Mouse (Mus musculus): ENCODE data around the gene Mettl21a. TPM values are rescaled to one million over a fixed set of nuclear protein-coding genes. Genes with fewer than 3 reads are reported as not detected.
"Not testable (repeated sequence)": the region's sequence is repeated elsewhere in the genome, so short reads cannot be mapped to it uniquely, and the experiment has no call there.

Gene Mettl21a
- polyA plus RNA-seq, 1 experiment from 2014 or later = 9.2 TPM

- ATAC-seq = no peak
- Histone ChIP-seq H3K27me3 (replicated peaks) (no peaks in the 10 kb centered on the region), H3K4me2 (peak overlapping the region; percentile 47; the same call in 1 of the 2 replicates), H3K36me3 (peaks cover 45% of the 10 kb centered on the region), H3K4me3 (no peak overlapping the region), H3K9ac (no peak overlapping the region), H3K27ac (peak overlapping the region; percentile 81), H3K9me3 (replicated peaks) (no peaks in the 10 kb centered on the region), H3K4me1 (peaks cover 38% of the 10 kb centered on the region)
- WGBS (ENCODE audit: insufficient replicate concordance) = 76% methylated on average over 9 of the region's 9 CpGs
Measured at GRCm38 (mm10) chr1:64609976-64610375, 7.1 kb downstream of the Mettl21a start.

GRCm38 (mm10) chr1:64609145-64609544 lies 7.9 kb downstream of the Mettl21a start:
- no peaks in the 10 kb centered on the region for H3K27me3 ChIP-seq (replicated peaks)
- H3K4me2 ChIP-seq = peak overlapping the region; percentile 47
- H3K4me1 ChIP-seq = peaks cover 37% of the 10 kb centered on the region
- H3K27ac ChIP-seq = peak overlapping the region; percentile 81
- ATAC-seq = peak; percentile 89
- no peak overlapping the region for H3K4me3 ChIP-seq
- no peaks in the 10 kb centered on the region for H3K9me3 ChIP-seq (replicated peaks)
- peak overlapping the region; percentile 24 for H3K9ac ChIP-seq
- WGBS (ENCODE audit: insufficient replicate concordance) = 26% methylated on average over 4 of the region's 4 CpGs
- peaks cover 50% of the 10 kb centered on the region for H3K36me3 ChIP-seq

GRCm38 (mm10) chr1:64603381-64603780 lies 13.7 kb downstream of the Mettl21a start:
- ATAC-seq = no peak
- Histone ChIP-seq H3K4me3 (no peak overlapping the region), H3K36me3 (peaks cover 59% of the 10 kb centered on the region), H3K27me3 (replicated peaks) (no peaks in the 10 kb centered on the region), H3K27ac (no peak overlapping the region), H3K4me2 (no peak overlapping the region), H3K9me3 (replicated peaks) (no peaks in the 10 kb centered on the region), H3K4me1 (peaks cover 16% of the 10 kb centered on the region), H3K9ac (no peak overlapping the region)
- WGBS (ENCODE audit: insufficient replicate concordance) = 60% methylated on average over 5 of the region's 5 CpGs

GRCm38 (mm10) chr1:64601242-64601842 lies 15.7 kb downstream of the Mettl21a start:
- H3K4me2 ChIP-seq = no peak overlapping the region
- no peak overlapping the region for H3K4me3 ChIP-seq
- WGBS (ENCODE audit: insufficient replicate concordance) = 81% methylated on average over 6 of the region's 6 CpGs
- H3K4me1 ChIP-seq = peaks cover 12% of the 10 kb centered on the region
- H3K36me3 ChIP-seq = peaks cover 59% of the 10 kb centered on the region
- no peaks in the 10 kb centered on the region for H3K27me3 ChIP-seq (replicated peaks)
- H3K9ac ChIP-seq = no peak overlapping the region
- H3K27ac ChIP-seq = no peak overlapping the region
- ATAC-seq = no peak
- no peaks in the 10 kb centered on the region for H3K9me3 ChIP-seq (replicated peaks)

- H3K4me1 ChIP-seq = peaks cover 5% of the 10 kb centered on the region
- H3K4me2 ChIP-seq = no peak overlapping the region
- 87% methylated on average over 7 of the region's 7 CpGs for WGBS (ENCODE audit: insufficient replicate concordance)
- no peak for ATAC-seq
- no peak overlapping the region for H3K9ac ChIP-seq
- peaks cover 63% of the 10 kb centered on the region for H3K36me3 ChIP-seq
- H3K9me3 ChIP-seq (replicated peaks) = no peaks in the 10 kb centered on the region
- H3K4me3 ChIP-seq = no peak overlapping the region
- no peaks in the 10 kb centered on the region for H3K27me3 ChIP-seq (replicated peaks)
- no peak overlapping the region for H3K27ac ChIP-seq
Measured at GRCm38 (mm10) chr1:64600413-64601077, 16.5 kb downstream of the Mettl21a start.

- Histone ChIP-seq H3K9ac (no peak overlapping the region), H3K36me3 (peaks cover 55% of the 10 kb centered on the region), H3K9me3 (replicated peaks) (no peaks in the 10 kb centered on the region), H3K27me3 (replicated peaks) (no peaks in the 10 kb centered on the region), H3K4me3 (no peak overlapping the region), H3K27ac (no peak overlapping the region), H3K4me1 (peaks cover 4% of the 10 kb centered on the region), H3K4me2 (no peak overlapping the region)
- ATAC-seq = no peak
- 59% methylated on average over 5 of the region's 5 CpGs for WGBS (ENCODE audit: insufficient replicate concordance)
Measured at GRCm38 (mm10) chr1:64598926-64599325, 18.1 kb downstream of the Mettl21a start.

GRCm38 (mm10) chr1:64578801-64579200 lies 38.2 kb downstream of the Mettl21a start:
- no peaks in the 10 kb centered on the region for H3K27me3 ChIP-seq (replicated peaks)
- WGBS (ENCODE audit: insufficient replicate concordance) = 82% methylated on average over 3 of the region's 3 CpGs
- no peaks in the 10 kb centered on the region for H3K4me1 ChIP-seq
- H3K9ac ChIP-seq = no peak overlapping the region
- H3K4me3 ChIP-seq = no peak overlapping the region
- no peaks in the 10 kb centered on the region for H3K9me3 ChIP-seq (replicated peaks)
- H3K4me2 ChIP-seq = no peak overlapping the region
- peaks cover 73% of the 10 kb centered on the region for H3K36me3 ChIP-seq
- H3K27ac ChIP-seq = no peak overlapping the region
- ATAC-seq = no peak

GRCm38 (mm10) chr1:64577911-64578310 lies 39.1 kb downstream of the Mettl21a start:
- peaks cover 77% of the 10 kb centered on the region for H3K36me3 ChIP-seq
- H3K4me1 ChIP-seq; ATAC-seq; H3K4me2 ChIP-seq; H3K27me3 ChIP-seq (replicated peaks); H3K27ac ChIP-seq; H3K9me3 ChIP-seq (replicated peaks); H3K9ac ChIP-seq; H3K4me3 ChIP-seq: not testable (repeated sequence)
- 73% methylated on average over 9 of the region's 9 CpGs for WGBS (ENCODE audit: insufficient replicate concordance)

GRCm38 (mm10) chr1:64576732-64577131 lies 40.3 kb downstream of the Mettl21a start:
- Histone ChIP-seq H3K4me3 (no peak overlapping the region), H3K27me3 (replicated peaks) (no peaks in the 10 kb centered on the region), H3K9ac (no peak overlapping the region), H3K4me2 (no peak overlapping the region), H3K27ac (no peak overlapping the region), H3K9me3 (replicated peaks) (no peaks in the 10 kb centered on the region), H3K4me1 (no peaks in the 10 kb centered on the region), H3K36me3 (peaks cover 74% of the 10 kb centered on the region)
- ATAC-seq = no peak
- 83% methylated on average over 2 of the region's 2 CpGs for WGBS (ENCODE audit: insufficient replicate concordance)

- Histone ChIP-seq H3K27me3 (replicated peaks) (no peaks in the 10 kb centered on the region), H3K4me2 (no peak overlapping the region), H3K36me3 (peaks cover 69% of the 10 kb centered on the region), H3K27ac (no peak overlapping the region), H3K9ac (no peak overlapping the region), H3K4me1 (no peaks in the 10 kb centered on the region), H3K4me3 (no peak overlapping the region), H3K9me3 (replicated peaks) (no peaks in the 10 kb centered on the region)
- no peak for ATAC-seq
- WGBS (ENCODE audit: insufficient replicate concordance) = 92% methylated on average over 7 of the region's 7 CpGs
Measured at GRCm38 (mm10) chr1:64576022-64576421, 41.0 kb downstream of the Mettl21a start.

- Histone ChIP-seq H3K4me3 (no peak overlapping the region), H3K27me3 (replicated peaks) (no peaks in the 10 kb centered on the region), H3K27ac (no peak overlapping the region), H3K36me3 (peaks cover 60% of the 10 kb centered on the region), H3K9ac (no peak overlapping the region), H3K4me1 (no peaks in the 10 kb centered on the region), H3K9me3 (replicated peaks) (no peaks in the 10 kb centered on the region), H3K4me2 (no peak overlapping the region)
- ATAC-seq = no peak
Measured at GRCm38 (mm10) chr1:64568206-64568605, 48.8 kb downstream of the Mettl21a start.

GRCm38 (mm10) chr1:64560105-64560504 lies 56.9 kb downstream of the Mettl21a start:
- no peak overlapping the region for H3K4me3 ChIP-seq
- H3K36me3 ChIP-seq = peaks cover 49% of the 10 kb centered on the region
- no peaks in the 10 kb centered on the region for H3K27me3 ChIP-seq (replicated peaks)
- no peaks in the 10 kb centered on the region for H3K9me3 ChIP-seq (replicated peaks)
- WGBS (ENCODE audit: insufficient replicate concordance) = 80% methylated on average over 3 of the region's 3 CpGs
- no peak overlapping the region for H3K9ac ChIP-seq
- H3K4me2 ChIP-seq = no peak overlapping the region
- no peak overlapping the region for H3K27ac ChIP-seq
- no peak for ATAC-seq
- H3K4me1 ChIP-seq = no peaks in the 10 kb centered on the region

Data from liver, embryonic 12.5 days (tissue).